Mouse (Mus musculus) megakaryocyte, embryonic 14.5 days (primary cell): ENCODE data around the gene Zbtb46.

Experiments used
- FLI1 ChIP-seq: IDR thresholded peaks from 2 replicates; pipeline ENCODE4 v1.6.1; 2012; ENCODE audit warnings: low read length, inconsistent platforms, mixed read lengths
- GATA1 ChIP-seq: IDR thresholded peaks from 3 replicates; pipeline ENCODE4 v1.6.1; 2012; ENCODE audit warnings: mixed read lengths, low read length, inconsistent platforms, borderline replicate concordance

DNA sequence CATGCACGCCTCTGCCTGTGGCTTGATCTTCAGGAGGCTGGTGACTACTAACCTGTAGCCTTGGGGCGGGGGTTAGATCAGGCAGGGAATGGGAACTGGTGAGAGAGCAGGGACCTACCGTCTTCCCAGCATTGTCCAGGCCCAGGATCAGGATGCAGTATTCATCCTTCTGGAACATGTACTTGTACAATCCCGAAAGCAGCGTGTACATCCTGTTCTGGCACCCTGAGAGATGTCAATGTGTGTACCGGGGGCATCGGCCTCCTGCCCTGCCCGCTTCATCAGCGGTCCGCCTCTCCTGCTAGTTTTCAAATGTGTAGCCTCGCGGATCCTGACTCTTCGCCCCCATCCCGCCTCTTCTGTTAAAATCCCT is 94.8 kb downstream of the Zbtb46 start:
- TF ChIP-seq FLI1: no peak
- no peak for TF ChIP-seq GATA1
